Mouse (Mus musculus) stomach, postnatal 0 days (tissue): ENCODE measurements around the gene Ift43.

Experiments
- CTCF ChIP-seq: IDR thresholded peaks from 2 replicates; pipeline ENCODE4 v1.5.1; 2016; ENCODE audit warnings: antibody characterized with exemption, low read depth, mild to moderate bottlenecking, moderate library complexity
- EP300 ChIP-seq: optimal IDR thresholded peaks from 2 replicates; pipeline ENCODE3; 2016; ENCODE audit warnings: antibody characterized with exemption

- TF ChIP-seq CTCF (no peak), EP300 (no peak)
Observed at GRCm38 (mm10) chr12:86179266-86179665, 96.9 kb downstream of the Ift43 start.
